Mouse (Mus musculus): ENCODE data around the gene Ankrd53. TPM values are rescaled to one million over a fixed set of nuclear protein-coding genes. Genes with fewer than 3 reads are reported as not detected.
A peak's percentile ranks its signal among the peaks of the same experiment; 100 is the strongest.
"Not testable (repeated sequence)": the region's sequence is repeated elsewhere in the genome, so short reads cannot be mapped to it uniquely, and the experiment has no call there.

Ankrd53 gene
- polyA plus RNA-seq, 1 experiment from 2014 or later: 0.25 TPM

- Histone ChIP-seq H3K9ac (replicated peaks) (no peak overlapping the region), H3K4me1 (replicated peaks) (peaks cover 10% of the 10 kb centered on the region), H3K27me3 (peaks cover 29% of the 10 kb centered on the region), H3K36me3 (peaks cover 36% of the 10 kb centered on the region), H3K27ac (no peak overlapping the region), H3K9me3 (no peaks in the 10 kb centered on the region), H3K4me3 (replicated peaks) (no peak overlapping the region), H3K4me2 (no peak overlapping the region)
- ATAC-seq (ENCODE audit: insufficient number of reproducible peaks, insufficient read depth, low FRiP score, low TSS enrichment, low read depth): no peak
- 91% methylated on average over 3 of the region's 3 CpGs for WGBS
These were observed 4.5 kb downstream of the Ankrd53 start for GRCm38 (mm10) chr6:83766982-83767381.

DNA sequence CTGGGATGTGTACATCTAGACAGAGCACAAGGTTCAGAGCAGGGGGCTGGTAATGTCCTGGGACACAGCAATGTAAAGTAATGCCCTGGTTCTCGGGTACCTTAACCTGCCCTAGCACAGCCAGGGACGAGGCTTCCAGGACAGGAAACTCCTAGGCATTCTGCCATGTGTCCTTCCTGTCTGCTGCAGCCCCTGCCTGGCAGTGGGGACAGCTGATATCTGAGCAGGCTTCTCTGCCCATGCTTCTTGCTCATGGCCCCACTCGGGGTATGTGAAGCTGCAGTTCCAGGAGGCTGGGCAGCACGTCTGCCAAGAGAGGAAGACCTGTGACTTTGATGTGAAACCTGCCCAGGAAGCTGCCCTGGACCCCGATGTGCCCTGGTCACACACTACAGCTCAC lies 6.0 kb downstream of the Ankrd53 start:
- Histone ChIP-seq H3K36me3 (peaks cover 50% of the 10 kb centered on the region), H3K9me3 (no peaks in the 10 kb centered on the region), H3K4me3 (replicated peaks) (no peak overlapping the region), H3K27ac (no peak overlapping the region), H3K9ac (replicated peaks) (no peak overlapping the region), H3K27me3 (peaks cover 14% of the 10 kb centered on the region), H3K4me1 (replicated peaks) (no peaks in the 10 kb centered on the region; the same call in 1 of the 2 replicates), H3K4me2 (no peak overlapping the region)
- no peak for ATAC-seq (ENCODE audit: insufficient number of reproducible peaks, insufficient read depth, low FRiP score, low TSS enrichment, low read depth)
- WGBS: 87% methylated on average over 5 of the region's 5 CpGs

DNA sequence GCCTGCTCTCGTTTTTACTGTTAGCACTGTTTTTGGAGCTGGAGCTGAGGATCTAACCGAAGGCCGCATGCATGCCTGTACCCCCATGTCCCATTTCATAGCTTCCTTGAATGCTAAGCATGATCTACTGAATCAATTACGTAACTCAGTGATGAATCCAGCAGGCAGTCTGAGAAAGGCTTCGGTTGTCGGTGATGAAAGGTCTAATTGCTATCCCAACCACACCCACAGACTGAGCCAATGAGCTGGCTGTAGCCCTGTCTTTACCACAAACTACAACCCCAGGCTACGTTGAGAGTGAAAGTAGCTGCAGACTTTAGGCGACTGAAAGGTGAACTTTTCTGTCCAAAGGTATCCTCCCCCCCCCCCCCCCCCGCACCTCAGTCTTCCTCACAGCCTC lies 11.7 kb downstream of the Ankrd53 start:
- Histone ChIP-seq H3K4me3 (replicated peaks) (peak overlapping the region; percentile 90), H3K36me3 (peaks cover 43% of the 10 kb centered on the region), H3K9me3 (no peaks in the 10 kb centered on the region), H3K9ac (replicated peaks) (peak overlapping the region; percentile 94; the same call in 1 of the 2 replicates), H3K4me2 (peak overlapping the region; percentile 89), H3K27me3 (no peaks in the 10 kb centered on the region), H3K4me1 (replicated peaks) (peaks cover 13% of the 10 kb centered on the region), H3K27ac (no peak overlapping the region)
- ATAC-seq (ENCODE audit: insufficient number of reproducible peaks, insufficient read depth, low FRiP score, low TSS enrichment, low read depth): no peak
- WGBS: 55% methylated on average over 8 of the region's 9 CpGs

DNA sequence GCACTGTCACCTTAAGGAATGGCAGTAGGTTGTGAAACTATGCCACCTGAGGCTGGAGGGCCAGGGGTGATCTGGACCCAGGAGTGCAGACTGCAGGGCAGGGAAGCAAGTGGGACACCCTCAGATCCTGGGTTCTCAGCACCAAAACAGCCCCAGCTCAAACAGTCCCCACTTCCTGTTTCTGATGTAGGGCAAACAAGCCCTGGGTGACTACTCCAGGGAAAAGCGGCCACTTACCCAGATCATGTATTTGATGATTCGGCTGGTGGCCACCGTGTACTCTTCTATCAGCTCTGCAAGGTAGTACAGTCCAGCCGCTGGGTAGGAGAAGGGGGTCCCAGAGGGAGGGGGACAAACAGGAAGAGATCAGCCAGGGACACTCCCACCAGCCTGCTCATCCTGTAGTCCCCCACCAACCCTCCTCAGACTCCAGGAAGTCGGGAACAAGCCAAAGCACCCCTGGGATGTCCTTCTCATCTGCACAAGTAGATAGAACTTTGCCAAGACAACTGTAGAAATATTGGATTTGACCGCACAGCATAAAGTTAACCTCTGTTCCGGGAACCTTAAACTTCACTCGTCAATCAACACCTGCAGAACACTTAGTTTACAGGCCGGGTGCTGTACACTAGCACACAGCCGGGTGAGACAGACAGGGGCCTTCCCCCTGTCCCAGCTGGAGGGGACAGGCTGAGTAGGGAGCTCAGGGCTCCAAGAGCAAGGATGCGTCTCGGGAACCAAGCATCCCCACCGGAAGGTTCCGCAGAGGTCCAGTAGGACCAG lies 12.5 kb downstream of the Ankrd53 start:
- peaks cover 34% of the 10 kb centered on the region for H3K36me3 ChIP-seq
- peak overlapping the region; percentile 76 for H3K27ac ChIP-seq
- H3K4me3 ChIP-seq (replicated peaks): peak overlapping the region; percentile 90
- ATAC-seq (ENCODE audit: insufficient number of reproducible peaks, insufficient read depth, low FRiP score, low TSS enrichment, low read depth): peak; percentile 32; the same call in 1 of the 2 replicates
- H3K9ac ChIP-seq (replicated peaks): peak overlapping the region; percentile 94
- H3K4me1 ChIP-seq (replicated peaks): peaks cover 13% of the 10 kb centered on the region
- under 1% methylated on average over 14 of the region's 14 CpGs for WGBS
- no peaks in the 10 kb centered on the region for H3K9me3 ChIP-seq
- H3K4me2 ChIP-seq: peak overlapping the region; percentile 89
- H3K27me3 ChIP-seq: no peaks in the 10 kb centered on the region

- 0% methylated on average over 42 of the region's 45 CpGs for whole genome bisulfite sequencing
These were observed 13.3 kb downstream of the Ankrd53 start, which contains the start of gene Tex261 for GRCm38 (mm10) chr6:83775638-83776293. Gene Tex261, minus strand, starts transcription at chr6:83775813.

DNA sequence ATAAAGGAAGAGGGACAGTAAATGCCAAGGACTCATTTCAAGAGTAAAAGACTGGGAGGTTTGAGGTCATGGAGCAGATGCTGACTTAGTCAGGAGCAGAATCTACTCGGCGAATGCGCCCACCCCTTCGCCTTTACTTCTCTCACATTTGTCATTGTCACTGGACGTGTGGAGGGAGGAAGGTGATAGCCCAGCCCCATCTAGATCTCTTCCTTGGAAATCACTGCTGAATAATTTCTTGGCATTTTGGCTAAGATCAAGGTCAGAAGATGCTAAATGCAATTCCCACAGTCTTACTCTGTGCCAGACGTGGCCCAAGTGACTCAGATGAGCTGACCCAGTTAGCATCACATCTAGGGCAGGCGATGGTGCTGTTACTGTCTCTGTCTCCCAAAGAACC lies 15.9 kb downstream of the Ankrd53 start:
- H3K36me3 ChIP-seq: 0 out of 2 replicates have a peak, but pooled peaks cover 3% of the 10 kb centered on the region
- WGBS: 78% methylated on average over 7 of the region's 7 CpGs
- H3K4me3 ChIP-seq (replicated peaks): no peak overlapping the region
- H3K9me3 ChIP-seq: no peaks in the 10 kb centered on the region
- peaks cover 13% of the 10 kb centered on the region for H3K4me1 ChIP-seq (replicated peaks)
- no peak overlapping the region for H3K9ac ChIP-seq (replicated peaks)
- H3K27me3 ChIP-seq: no peaks in the 10 kb centered on the region
- H3K27ac ChIP-seq: no peak overlapping the region
- H3K4me2 ChIP-seq: no peak overlapping the region
- no peak for ATAC-seq (ENCODE audit: insufficient number of reproducible peaks, insufficient read depth, low FRiP score, low TSS enrichment, low read depth)

More at GRCm38 (mm10) chr6:83775638-83776293, 13.3 kb downstream of the Ankrd53 start, which contains the start of gene Tex261:
- Histone ChIP-seq H3K4me1 (replicated peaks) (peaks cover 13% of the 10 kb centered on the region), H3K4me2 (peak within 1 kb of the TSS; percentile 89), H3K9me3 (no peaks in the 10 kb centered on the region), H3K9ac (replicated peaks) (peak within 1 kb of the TSS; percentile 94), H3K27me3 (no peaks in the 10 kb centered on the region), H3K36me3 (peaks cover 28% of the 10 kb centered on the region), H3K27ac (peak within 1 kb of the TSS; percentile 76), H3K4me3 (replicated peaks) (peak within 1 kb of the TSS; percentile 90)
- peak; percentile 93 for ATAC-seq (ENCODE audit: insufficient number of reproducible peaks, insufficient read depth, low FRiP score, low TSS enrichment, low read depth)

GRCm38 (mm10) chr6:83779026-83779425 lies 16.6 kb downstream of the Ankrd53 start:
- no peaks in the 10 kb centered on the region for H3K27me3 ChIP-seq
- no peak overlapping the region for H3K9ac ChIP-seq (replicated peaks)
- no peak overlapping the region for H3K4me3 ChIP-seq (replicated peaks)
- ATAC-seq (ENCODE audit: insufficient number of reproducible peaks, insufficient read depth, low FRiP score, low TSS enrichment, low read depth): no peak
- H3K27ac ChIP-seq: no peak overlapping the region
- no peaks in the 10 kb centered on the region for H3K9me3 ChIP-seq
- H3K36me3 ChIP-seq: no peaks in the 10 kb centered on the region
- H3K4me2 ChIP-seq: no peak overlapping the region
- WGBS: 7% methylated on average over 5 of the region's 5 CpGs
- H3K4me1 ChIP-seq (replicated peaks): peaks cover 11% of the 10 kb centered on the region

DNA sequence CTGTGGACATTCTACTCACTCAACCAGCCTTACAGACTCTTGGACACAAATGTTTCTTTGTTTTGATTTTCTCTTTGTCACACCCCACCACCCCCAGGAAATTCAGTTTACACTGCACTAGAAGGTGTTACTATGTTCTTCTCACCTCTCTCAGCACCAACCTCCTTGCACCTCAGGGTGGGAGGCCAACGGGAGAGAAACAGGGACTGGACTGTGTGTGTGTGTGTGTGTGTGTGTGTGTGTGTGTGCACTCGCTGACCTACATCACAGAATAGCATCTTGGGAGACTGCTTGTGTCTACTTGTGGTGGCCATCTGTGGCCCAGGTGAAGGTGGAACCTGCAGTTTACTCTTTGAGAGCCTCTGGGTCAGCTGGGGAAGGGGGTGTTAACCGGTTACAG lies 24.0 kb downstream of the Ankrd53 start:
- peaks cover 6% of the 10 kb centered on the region; the same call in 1 of the 2 replicates for H3K27me3 ChIP-seq
- no peak overlapping the region for H3K9ac ChIP-seq (replicated peaks)
- H3K9me3 ChIP-seq: no peaks in the 10 kb centered on the region
- no peaks in the 10 kb centered on the region for H3K4me1 ChIP-seq (replicated peaks)
- WGBS: 74% methylated on average over 3 of the region's 3 CpGs
- no peak overlapping the region for H3K27ac ChIP-seq
- no peaks in the 10 kb centered on the region for H3K36me3 ChIP-seq
- ATAC-seq (ENCODE audit: insufficient number of reproducible peaks, insufficient read depth, low FRiP score, low TSS enrichment, low read depth): no peak
- no peak overlapping the region for H3K4me2 ChIP-seq
- H3K4me3 ChIP-seq (replicated peaks): no peak overlapping the region

GRCm38 (mm10) chr6:83788554-83788953 lies 26.1 kb downstream of the Ankrd53 start:
- no peak overlapping the region for H3K4me2 ChIP-seq
- ATAC-seq (ENCODE audit: insufficient number of reproducible peaks, insufficient read depth, low FRiP score, low TSS enrichment, low read depth): no peak
- 81% methylated on average over 7 of the region's 7 CpGs for WGBS
- no peaks in the 10 kb centered on the region for H3K4me1 ChIP-seq (replicated peaks)
- H3K9me3 ChIP-seq: no peaks in the 10 kb centered on the region
- no peaks in the 10 kb centered on the region for H3K36me3 ChIP-seq
- H3K27me3 ChIP-seq: peaks cover 6% of the 10 kb centered on the region; the same call in 1 of the 2 replicates
- no peak overlapping the region for H3K27ac ChIP-seq
- no peak overlapping the region for H3K4me3 ChIP-seq (replicated peaks)
- no peak overlapping the region for H3K9ac ChIP-seq (replicated peaks)

DNA sequence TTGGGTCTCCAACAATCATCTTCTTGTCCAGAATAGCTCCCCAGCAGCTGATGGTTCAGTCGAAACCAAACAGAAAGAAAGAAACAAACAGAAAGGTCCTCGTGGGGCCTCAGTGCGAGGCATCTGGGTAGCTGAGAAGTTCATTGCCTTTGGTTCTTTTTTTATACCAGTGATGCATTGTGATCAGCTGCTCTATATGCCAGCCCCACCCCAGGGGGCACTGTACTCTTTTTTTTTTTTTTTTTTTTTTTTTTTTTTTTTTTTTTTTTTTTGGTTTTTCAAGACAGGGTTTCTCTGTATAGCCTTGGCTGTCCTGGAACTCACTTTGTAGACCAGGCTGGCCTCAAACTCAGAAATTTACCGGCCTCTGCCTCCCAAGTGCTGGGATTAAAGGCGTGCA lies 28.1 kb downstream of the Ankrd53 start:
- ATAC-seq (ENCODE audit: insufficient number of reproducible peaks, insufficient read depth, low FRiP score, low TSS enrichment, low read depth); H3K9ac ChIP-seq (replicated peaks); H3K4me2 ChIP-seq; H3K4me3 ChIP-seq (replicated peaks); H3K36me3 ChIP-seq; H3K9me3 ChIP-seq; H3K27me3 ChIP-seq; H3K27ac ChIP-seq; H3K4me1 ChIP-seq (replicated peaks): not testable (repeated sequence)
- WGBS: 85% methylated on average over 5 of the region's 5 CpGs

DNA sequence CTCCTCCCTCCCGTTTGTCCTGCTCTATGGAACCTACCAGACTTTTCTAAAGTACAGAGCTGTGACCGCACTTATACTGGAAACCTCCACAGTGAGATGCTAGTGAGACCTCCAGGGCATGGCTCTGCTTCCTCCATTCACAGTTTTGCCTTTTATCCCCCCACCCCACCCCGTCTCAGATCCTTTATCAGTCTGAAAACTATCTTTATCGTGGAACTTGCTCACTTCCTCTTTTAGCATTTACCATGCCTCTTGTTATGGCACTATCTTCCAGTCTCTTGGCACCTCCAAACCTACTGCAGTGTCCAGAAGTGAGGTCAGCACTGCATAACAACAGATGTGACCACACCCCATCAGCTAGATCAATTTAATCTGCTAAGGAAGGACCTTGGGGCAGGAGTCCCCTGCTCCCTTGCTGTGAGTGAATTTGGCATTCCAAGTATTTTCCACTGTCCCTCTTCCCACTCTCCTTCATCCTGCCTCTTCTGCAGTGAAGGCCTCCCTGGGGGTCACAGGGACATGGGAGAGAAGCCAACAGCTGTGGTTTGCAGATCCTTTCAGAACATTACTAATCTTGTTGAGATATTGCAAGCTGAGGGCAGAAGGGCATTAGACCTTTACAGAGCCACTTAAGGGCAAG lies 28.9 kb downstream of the Ankrd53 start:
- Histone ChIP-seq H3K27me3 (peaks cover 6% of the 10 kb centered on the region; the same call in 1 of the 2 replicates), H3K4me3 (replicated peaks) (no peak overlapping the region), H3K4me2 (no peak overlapping the region), H3K4me1 (replicated peaks) (peaks cover 5% of the 10 kb centered on the region), H3K36me3 (no peaks in the 10 kb centered on the region), H3K27ac (no peak overlapping the region), H3K9ac (replicated peaks) (no peak overlapping the region), H3K9me3 (no peaks in the 10 kb centered on the region)
- WGBS: 67% methylated on average over 4 of the region's 4 CpGs
- no peak for ATAC-seq (ENCODE audit: insufficient number of reproducible peaks, insufficient read depth, low FRiP score, low TSS enrichment, low read depth)

Data from limb, embryonic 12.5 days (tissue).